Mouse (Mus musculus): ENCODE data around the gene Ush2a.

Ush2a gene

GRCm38 (mm10) chr1:188387321-188387720 is 125.5 kb downstream of the Ush2a start:
- no peak for DNase-seq (ENCODE audit: extremely low spot score, low spot score)

GRCm38 (mm10) chr1:188387820-188388471 is 126.1 kb downstream of the Ush2a start:
- no peak for DNase-seq (ENCODE audit: extremely low spot score, low spot score)

GRCm38 (mm10) chr1:188390080-188390479 is 128.3 kb downstream of the Ush2a start:
- no peak for DNase-seq (ENCODE audit: extremely low spot score, low spot score)

GRCm38 (mm10) chr1:188407176-188407575 is 145.4 kb downstream of the Ush2a start:
- no peak for DNase-seq (ENCODE audit: extremely low spot score, low spot score)

GRCm38 (mm10) chr1:188407613-188408386 is 146.0 kb downstream of the Ush2a start:
- DNase-seq (ENCODE audit: extremely low spot score, low spot score) = no peak

- DNase-seq (ENCODE audit: extremely low spot score, low spot score) = no peak
Measured at GRCm38 (mm10) chr1:188410547-188410946, 148.7 kb downstream of the Ush2a start.

- no peak for DNase-seq (ENCODE audit: extremely low spot score, low spot score)
Measured at GRCm38 (mm10) chr1:188420543-188420942, 158.7 kb downstream of the Ush2a start.

GRCm38 (mm10) chr1:188428172-188428571 is 166.3 kb downstream of the Ush2a start:
- DNase-seq (ENCODE audit: extremely low spot score, low spot score) = no peak

- no peak for DNase-seq (ENCODE audit: extremely low spot score, low spot score)
Measured at GRCm38 (mm10) chr1:188430689-188431088, 168.9 kb downstream of the Ush2a start.

GRCm38 (mm10) chr1:188447964-188448363 is 186.1 kb downstream of the Ush2a start:
- no peak for DNase-seq (ENCODE audit: extremely low spot score, low spot score)

- no peak for DNase-seq (ENCODE audit: extremely low spot score, low spot score)
Measured at GRCm38 (mm10) chr1:188456466-188457175, 194.8 kb downstream of the Ush2a start.

- no peak for DNase-seq (ENCODE audit: extremely low spot score, low spot score)
Measured at GRCm38 (mm10) chr1:188457221-188458008, 195.6 kb downstream of the Ush2a start.

GRCm38 (mm10) chr1:188461203-188461602 is 199.4 kb downstream of the Ush2a start:
- DNase-seq (ENCODE audit: extremely low spot score, low spot score) = no peak

- no peak for DNase-seq (ENCODE audit: extremely low spot score, low spot score)
Measured at GRCm38 (mm10) chr1:188464653-188465052, 202.8 kb downstream of the Ush2a start.

- DNase-seq (ENCODE audit: extremely low spot score, low spot score) = no peak
Measured at GRCm38 (mm10) chr1:188468371-188468783, 206.6 kb downstream of the Ush2a start.

- DNase-seq (ENCODE audit: extremely low spot score, low spot score) = no peak
Measured at GRCm38 (mm10) chr1:188504958-188505357, 243.1 kb downstream of the Ush2a start.

- no peak for DNase-seq (ENCODE audit: extremely low spot score, low spot score)
Measured at GRCm38 (mm10) chr1:188518792-188519191, 257.0 kb downstream of the Ush2a start.

GRCm38 (mm10) chr1:188527451-188527850 is 265.6 kb downstream of the Ush2a start:
- DNase-seq (ENCODE audit: extremely low spot score, low spot score) = no peak

GRCm38 (mm10) chr1:188529606-188530131 is 267.8 kb downstream of the Ush2a start:
- no peak for DNase-seq (ENCODE audit: extremely low spot score, low spot score)

- DNase-seq (ENCODE audit: extremely low spot score, low spot score) = no peak
Measured at GRCm38 (mm10) chr1:188537021-188537420, 275.2 kb downstream of the Ush2a start.

- no peak for DNase-seq (ENCODE audit: extremely low spot score, low spot score)
Measured at GRCm38 (mm10) chr1:188539621-188540020, 277.8 kb downstream of the Ush2a start.

Data from neural tube, embryonic 10.5 days (tissue).